Mouse (Mus musculus): ENCODE measurements around the gene Dis3. TPM values are rescaled to one million over a fixed set of nuclear protein-coding genes. Genes with fewer than 3 reads are reported as not detected.

Gene Dis3
- 10 to 100 TPM; 10.5 to 11.6 TPM for total RNA-seq (2021)

GRCm38 (mm10) chr14:99099267-99099966, at the start of gene Dis3, which contains the start of gene Pibf1:
TSS of gene Dis3 (minus strand) at chr14:99099770.
TSS of gene Pibf1 (plus strand) at chr14:99099424.
- peak; percentile 94 for DNase-seq (ENCODE audit: low spot score)
- intact Hi-C loops (cut with DNase I) = loop anchor here (2.0 kb wide), 1 partner anchor 53 kb away; the partner anchor contains the start of genes Bora and Mzt1

GRCm38 (mm10) chr14:99146841-99147240, 47.3 kb upstream of the Dis3 start:
- intact Hi-C loops (cut with DNase I) = no loop called here

GRCm38 (mm10) chr14:99141786-99142633, 42.4 kb upstream of the Dis3 start:
- intact Hi-C loops (cut with DNase I) = loop anchor here (1.0 to 5.0 kb wide), 2 partner anchors 155 to 752 kb away; partner anchors contain the start of gene Klf5
- DNase-seq (ENCODE audit: low spot score) = peak; percentile 8

More at GRCm38 (mm10) chr14:99146841-99147240, 47.3 kb upstream of the Dis3 start:
- no peak for DNase-seq (ENCODE audit: low spot score)

- intact Hi-C loops (cut with DNase I) = loop anchor here (5.0 kb wide), 1 partner anchor 157 kb away; the partner anchor contains the start of gene Klf5
- DNase-seq (ENCODE audit: low spot score) = no peak
Measured at GRCm38 (mm10) chr14:99140036-99140435, 40.5 kb upstream of the Dis3 start.

GRCm38 (mm10) chr14:99136297-99136696, 36.7 kb upstream of the Dis3 start:
- intact Hi-C loops (cut with DNase I) = no loop called here

GRCm38 (mm10) chr14:99135761-99136160, 36.2 kb upstream of the Dis3 start:
- intact Hi-C loops (cut with DNase I) = no loop called here
- no peak for DNase-seq (ENCODE audit: low spot score)

More at GRCm38 (mm10) chr14:99136297-99136696, 36.7 kb upstream of the Dis3 start:
- no peak for DNase-seq (ENCODE audit: low spot score)

GRCm38 (mm10) chr14:99134048-99134447, 34.5 kb upstream of the Dis3 start:
- no peak for DNase-seq (ENCODE audit: low spot score)
- intact Hi-C loops (cut with DNase I) = no loop called here

- intact Hi-C loops (cut with DNase I) = no loop called here
- no peak for DNase-seq (ENCODE audit: low spot score)
Measured at GRCm38 (mm10) chr14:99129050-99129449, 29.5 kb upstream of the Dis3 start.

GRCm38 (mm10) chr14:99127509-99127908, 27.9 kb upstream of the Dis3 start:
- intact Hi-C loops (cut with DNase I) = no loop called here
- no peak for DNase-seq (ENCODE audit: low spot score)

- no peak for DNase-seq (ENCODE audit: low spot score)
- intact Hi-C loops (cut with DNase I) = no loop called here
Measured at GRCm38 (mm10) chr14:99126713-99127112, 27.1 kb upstream of the Dis3 start.

- intact Hi-C loops (cut with DNase I) = no loop called here
- no peak for DNase-seq (ENCODE audit: low spot score)
Measured at GRCm38 (mm10) chr14:99124076-99124475, 24.5 kb upstream of the Dis3 start.

- intact Hi-C loops (cut with DNase I) = no loop called here
- DNase-seq (ENCODE audit: low spot score) = no peak
Measured at GRCm38 (mm10) chr14:99121584-99122339, 22.2 kb upstream of the Dis3 start.

- intact Hi-C loops (cut with DNase I) = no loop called here
- no peak for DNase-seq (ENCODE audit: low spot score)
Measured at GRCm38 (mm10) chr14:99117576-99117975, 18.0 kb upstream of the Dis3 start.

- intact Hi-C loops (cut with DNase I) = no loop called here
- DNase-seq (ENCODE audit: low spot score) = no peak
Measured at GRCm38 (mm10) chr14:99108762-99109161, 9.2 kb upstream of the Dis3 start.

GRCm38 (mm10) chr14:99107631-99108187, 8.1 kb upstream of the Dis3 start:
- intact Hi-C loops (cut with DNase I) = no loop called here
- no peak for DNase-seq (ENCODE audit: low spot score)

- intact Hi-C loops (cut with DNase I) = no loop called here
- no peak for DNase-seq (ENCODE audit: low spot score)
Measured at GRCm38 (mm10) chr14:99106671-99107070, 7.1 kb upstream of the Dis3 start.

- no peak for DNase-seq (ENCODE audit: low spot score)
- intact Hi-C loops (cut with DNase I) = no loop called here
Measured at GRCm38 (mm10) chr14:99104542-99105123, 5.1 kb upstream of the Dis3 start.

- no peak for DNase-seq (ENCODE audit: low spot score)
- intact Hi-C loops (cut with DNase I) = no loop called here
Measured at GRCm38 (mm10) chr14:99103050-99103449, 3.5 kb upstream of the Dis3 start.

GRCm38 (mm10) chr14:99099967-99100587, 507 bp upstream of the Dis3 start:
- intact Hi-C loops (cut with DNase I) = loop anchor here (2.0 kb wide), 1 partner anchor 53 kb away; the partner anchor contains the start of genes Bora and Mzt1
- DNase-seq (ENCODE audit: low spot score) = no peak
